Mouse (Mus musculus): Measurements from ENCODE around the gene Olfr18. TPM values are rescaled to one million over a fixed set of nuclear protein-coding genes. Genes with fewer than 3 reads are reported as not detected.
"Not testable (repeated sequence)": the region's sequence is repeated elsewhere in the genome, so short reads cannot be mapped to it uniquely, and the experiment has no call there.

Olfr18 gene
- 0.11 TPM in 1 of 2 replicates, not detected in the other for polyA plus RNA-seq (2016; fragmentation: Nextera tagmentation; extraction: Ambion mirVana)

DNA sequence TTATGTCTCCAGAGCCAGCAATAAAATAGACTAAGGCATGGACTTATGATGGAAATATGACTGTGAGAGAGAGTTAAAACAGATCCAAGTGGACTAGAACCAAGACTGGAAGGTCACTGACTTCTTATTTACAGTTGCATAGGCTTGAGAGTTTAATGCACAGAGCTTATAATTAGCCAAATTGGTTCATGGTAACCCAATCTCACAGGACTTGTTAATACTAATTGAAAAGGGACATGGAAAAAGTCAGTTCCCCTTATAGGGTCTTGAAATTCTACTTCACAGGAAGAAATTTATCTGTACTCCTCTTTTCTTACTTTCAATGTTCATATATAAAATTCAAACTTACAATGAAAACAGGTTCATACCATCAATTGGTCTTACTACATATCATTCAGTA lies at the start of gene Olfr18:
TSS of gene Olfr18 (minus strand) at position 101 of the 400 bp plus-strand sequence.
- Histone ChIP-seq H3K4me2 (replicated peaks) (no peak within 1 kb of the TSS), H3K4me3 (no peak within 1 kb of the TSS), H3K36me3 (no peaks in the 10 kb centered on the region), H3K9ac (replicated peaks) (no peak within 1 kb of the TSS), H3K9me3 (no peaks in the 10 kb centered on the region), H3K4me1 (no peaks in the 10 kb centered on the region), H3K27me3 (no peaks in the 10 kb centered on the region), H3K27ac (replicated peaks) (no peak within 1 kb of the TSS)
- no peak for ATAC-seq (ENCODE audit: low FRiP score, low read depth)

DNA sequence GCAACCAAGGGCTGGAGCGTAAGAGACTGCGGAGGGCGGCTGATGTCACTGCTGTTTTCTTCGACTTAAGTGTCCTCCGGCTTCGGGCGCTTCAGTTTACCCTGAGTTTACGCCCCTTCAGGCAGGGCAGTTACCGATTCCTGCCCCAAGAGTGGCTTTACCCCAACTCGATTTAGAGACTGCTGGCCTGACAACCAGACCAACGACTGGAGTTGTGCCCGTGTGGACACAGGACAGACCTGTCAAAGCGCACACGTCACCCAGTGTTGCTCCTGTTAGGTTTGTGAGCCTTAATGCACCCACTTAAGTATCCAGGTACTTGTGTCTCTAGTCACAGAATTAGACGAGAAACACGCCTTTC lies 49.4 kb upstream of the Olfr18 start:
- Histone ChIP-seq H3K27me3 (no peaks in the 10 kb centered on the region), H3K27ac (replicated peaks) (0 out of 2 replicates have a peak overlapping the region, but pooled peaks have one; percentile 56), H3K36me3 (no peaks in the 10 kb centered on the region), H3K9ac (replicated peaks) (peak overlapping the region; percentile 59), H3K9me3 (0 out of 2 replicates have a peak, but pooled peaks cover 4% of the 10 kb centered on the region), H3K4me3 (peak overlapping the region; percentile 65), H3K4me1 (peaks cover 10% of the 10 kb centered on the region), H3K4me2 (replicated peaks) (peak overlapping the region; percentile 62)
- no peak; the same call in 1 of the 2 replicates for ATAC-seq (ENCODE audit: low FRiP score, low read depth)
- 21% methylated on average over 16 of the region's 16 CpGs for WGBS

DNA sequence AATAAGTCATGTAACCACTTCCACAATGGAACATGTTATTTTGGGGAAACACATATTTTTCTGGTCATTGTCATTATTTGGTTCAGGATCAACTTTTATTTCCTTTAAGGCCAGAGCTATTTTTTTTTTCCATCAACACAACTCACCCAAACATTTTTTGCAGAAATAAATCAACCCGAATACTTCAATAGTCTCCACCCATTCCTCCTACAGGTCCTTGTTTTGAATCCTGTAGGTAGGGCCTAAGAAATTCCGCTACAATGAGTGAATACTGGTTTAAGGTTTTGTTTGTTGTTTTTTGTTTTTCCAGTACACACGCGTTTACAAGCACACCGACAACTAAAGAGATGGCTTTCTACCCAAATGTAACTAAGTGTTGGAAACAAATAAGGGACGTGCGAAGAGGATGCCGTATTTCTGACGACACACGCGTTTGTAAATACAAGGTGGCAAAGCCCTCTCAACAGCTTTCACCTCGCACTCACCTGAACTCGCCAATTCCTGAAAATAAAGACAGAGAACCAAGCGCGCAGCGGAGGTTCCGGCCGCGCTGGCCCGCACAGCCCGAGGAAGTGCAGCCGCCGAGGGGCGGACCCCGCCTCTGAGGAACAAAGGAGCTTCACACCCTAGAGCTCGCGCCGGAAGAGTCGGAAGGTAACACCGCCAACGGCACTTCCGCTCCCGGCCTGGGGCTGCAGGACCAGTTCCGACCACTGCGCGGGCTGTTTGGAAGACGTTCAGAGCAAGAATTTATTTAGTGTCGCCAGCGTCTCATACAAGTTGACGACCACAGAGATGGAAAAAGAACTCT lies 48.8 kb upstream of the Olfr18 start, which contains the start of gene Zfp560:
TSS of gene Zfp560 (minus strand) at position 646 of the 811 bp plus-strand sequence.
- H3K27me3 ChIP-seq: no peaks in the 10 kb centered on the region
- H3K4me3 ChIP-seq: peak within 1 kb of the TSS; percentile 65
- no peaks in the 10 kb centered on the region for H3K36me3 ChIP-seq
- 0 out of 2 replicates have a peak within 1 kb of the TSS, but pooled peaks have one; percentile 56 for H3K27ac ChIP-seq (replicated peaks)
- H3K9me3 ChIP-seq: 0 out of 2 replicates have a peak, but pooled peaks cover 6% of the 10 kb centered on the region
- H3K4me1 ChIP-seq: peaks cover 10% of the 10 kb centered on the region
- H3K9ac ChIP-seq (replicated peaks): peak within 1 kb of the TSS; percentile 59
- H3K4me2 ChIP-seq (replicated peaks): peak within 1 kb of the TSS; percentile 62
- ATAC-seq (ENCODE audit: low FRiP score, low read depth): peak; percentile 99
- 4% methylated on average over 40 of the region's 40 CpGs for WGBS

- peak overlapping the region; percentile 65; the same call in 1 of the 2 replicates for H3K4me3 ChIP-seq
- H3K4me2 ChIP-seq (replicated peaks): peak overlapping the region; percentile 62
- H3K36me3 ChIP-seq: no peaks in the 10 kb centered on the region
- peaks cover 10% of the 10 kb centered on the region for H3K4me1 ChIP-seq
- no peaks in the 10 kb centered on the region for H3K27me3 ChIP-seq
- WGBS: 93% methylated on average over 7 of the region's 7 CpGs
- no peak for ATAC-seq (ENCODE audit: low FRiP score, low read depth)
- no peak overlapping the region for H3K27ac ChIP-seq (replicated peaks)
- 0 out of 2 replicates have a peak, but pooled peaks cover 6% of the 10 kb centered on the region for H3K9me3 ChIP-seq
- H3K9ac ChIP-seq (replicated peaks): no peak overlapping the region
Observed at GRCm38 (mm10) chr9:20383659-20384058, 47.8 kb upstream of the Olfr18 start.

DNA sequence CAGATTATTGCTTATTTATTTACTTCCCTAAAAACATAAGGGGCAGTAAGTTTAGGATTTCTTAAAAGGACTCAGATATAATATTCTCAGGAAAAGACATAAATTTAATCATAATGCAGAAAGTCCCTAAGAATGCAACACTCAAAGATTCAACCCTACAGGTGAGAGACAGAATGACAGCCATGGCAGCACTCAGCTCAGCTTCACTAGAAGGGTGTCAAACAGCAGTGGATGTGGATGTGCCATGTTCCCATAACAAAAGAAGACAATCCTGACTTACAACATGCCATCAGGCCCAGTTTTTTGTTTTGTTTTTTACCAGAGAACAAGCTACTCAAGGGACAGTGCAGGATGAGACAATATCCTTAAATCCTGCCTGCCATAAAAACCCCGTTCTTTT lies 38.8 kb upstream of the Olfr18 start:
- Histone ChIP-seq H3K4me3 (no peak overlapping the region), H3K4me2 (replicated peaks) (no peak overlapping the region), H3K4me1 (no peaks in the 10 kb centered on the region), H3K9ac (replicated peaks) (no peak overlapping the region), H3K27me3 (no peaks in the 10 kb centered on the region), H3K27ac (replicated peaks) (no peak overlapping the region), H3K36me3 (no peaks in the 10 kb centered on the region), H3K9me3 (peaks cover 19% of the 10 kb centered on the region)
- no peak for ATAC-seq (ENCODE audit: low FRiP score, low read depth)
- WGBS: 100% methylated on average over 1 of the region's 1 CpGs

- WGBS: 94% methylated on average over 2 of the region's 2 CpGs
- ATAC-seq (ENCODE audit: low FRiP score, low read depth): no peak
- Histone ChIP-seq H3K9me3 (peaks cover 17% of the 10 kb centered on the region), H3K9ac (replicated peaks) (no peak overlapping the region), H3K36me3 (peaks cover 19% of the 10 kb centered on the region; the same call in 1 of the 2 replicates), H3K27me3 (no peaks in the 10 kb centered on the region), H3K27ac (replicated peaks) (no peak overlapping the region), H3K4me1 (no peaks in the 10 kb centered on the region), H3K4me3 (no peak overlapping the region), H3K4me2 (replicated peaks) (no peak overlapping the region)
Observed at GRCm38 (mm10) chr9:20367311-20367710, 31.4 kb upstream of the Olfr18 start.

GRCm38 (mm10) chr9:20348501-20348900 lies 12.6 kb upstream of the Olfr18 start:
- peaks cover 36% of the 10 kb centered on the region for H3K36me3 ChIP-seq
- ATAC-seq (ENCODE audit: low FRiP score, low read depth): no peak
- H3K27ac ChIP-seq (replicated peaks): no peak overlapping the region
- no peaks in the 10 kb centered on the region for H3K27me3 ChIP-seq
- no peak overlapping the region for H3K4me2 ChIP-seq (replicated peaks)
- H3K9ac ChIP-seq (replicated peaks): no peak overlapping the region
- H3K4me3 ChIP-seq: no peak overlapping the region
- WGBS: 86% methylated on average over 4 of the region's 4 CpGs
- H3K4me1 ChIP-seq: no peaks in the 10 kb centered on the region
- no peaks in the 10 kb centered on the region for H3K9me3 ChIP-seq

GRCm38 (mm10) chr9:20298232-20298631 lies 37.7 kb downstream of the Olfr18 start, which contains the start of gene Olfr873:
Gene Olfr873 (plus strand): TSS chr9:20298532.
- Histone ChIP-seq H3K4me3 (no peak within 1 kb of the TSS), H3K36me3 (no peaks in the 10 kb centered on the region), H3K27ac (replicated peaks) (no peak within 1 kb of the TSS), H3K27me3 (no peaks in the 10 kb centered on the region), H3K4me2 (replicated peaks) (no peak within 1 kb of the TSS), H3K9ac (replicated peaks) (no peak within 1 kb of the TSS), H3K9me3 (0 out of 2 replicates have a peak, but pooled peaks cover 10% of the 10 kb centered on the region), H3K4me1 (no peaks in the 10 kb centered on the region)
- no peak for ATAC-seq (ENCODE audit: low FRiP score, low read depth)
- WGBS: 91% methylated on average over 1 of the region's 1 CpGs

GRCm38 (mm10) chr9:20295562-20295961 lies 40.3 kb downstream of the Olfr18 start:
- WGBS: 66% methylated on average over 5 of the region's 5 CpGs
- H3K4me2 ChIP-seq (replicated peaks); ATAC-seq (ENCODE audit: low FRiP score, low read depth); H3K4me3 ChIP-seq; H3K27me3 ChIP-seq; H3K36me3 ChIP-seq; H3K4me1 ChIP-seq; H3K27ac ChIP-seq (replicated peaks); H3K9ac ChIP-seq (replicated peaks): not testable (repeated sequence)
- H3K9me3 ChIP-seq: 0 out of 2 replicates have a peak, but pooled peaks cover 10% of the 10 kb centered on the region

GRCm38 (mm10) chr9:20282051-20282450 lies 53.8 kb downstream of the Olfr18 start, which contains the start of gene Olfr39:
Gene Olfr39 (plus strand): TSS chr9:20282351.
- 76% methylated on average over 1 of the region's 1 CpGs for WGBS
- H3K4me1 ChIP-seq: no peaks in the 10 kb centered on the region
- ATAC-seq (ENCODE audit: low FRiP score, low read depth): no peak
- no peak within 1 kb of the TSS for H3K4me3 ChIP-seq
- H3K27ac ChIP-seq (replicated peaks): no peak within 1 kb of the TSS
- 0 out of 2 replicates have a peak, but pooled peaks cover 2% of the 10 kb centered on the region for H3K9me3 ChIP-seq
- no peaks in the 10 kb centered on the region for H3K27me3 ChIP-seq
- no peaks in the 10 kb centered on the region for H3K36me3 ChIP-seq
- H3K4me2 ChIP-seq (replicated peaks): no peak within 1 kb of the TSS
- H3K9ac ChIP-seq (replicated peaks): no peak within 1 kb of the TSS

All from midbrain, embryonic 12.5 days (tissue).